Mouse (Mus musculus) G1E (cell line): ENCODE results near the gene Sptbn4. TPM values are rescaled to one million over a fixed set of nuclear protein-coding genes. Genes with fewer than 3 reads are reported as not detected.
A peak's percentile ranks its signal among the peaks of the same experiment; 100 is the strongest.

ENCODE experiments used
- ATAC-seq: 2 replicates; pipeline ENCODE4 v1.8.0; 2016; ENCODE audit warnings: mild to moderate bottlenecking; ENCODE audit not compliant: insufficient number of reproducible peaks, poor library complexity, low FRiP score, severe bottlenecking; ENCODE audit errors: extremely low read depth
- DNase-seq: peaks from one replicate; pipeline ENCODE4 v3.0.0; 2012; ENCODE audit warnings: low spot score
- H3K27me3 ChIP-seq: 2 replicates; pipeline ENCODE4 v1.6.1; 2012; ENCODE audit warnings: mild to moderate bottlenecking, low read length, inconsistent platforms; ENCODE audit not compliant: insufficient read depth
- H3K36me3 ChIP-seq: replicated peaks from 2 replicates; pipeline ENCODE3; 2012; ENCODE audit warnings: mild to moderate bottlenecking, inconsistent platforms
- H3K4me1 ChIP-seq: 2 replicates; pipeline ENCODE4 v1.6.1; 2012; ENCODE audit warnings: low read depth, low read length, inconsistent platforms, mixed read lengths; ENCODE audit not compliant: insufficient read depth
- H3K4me3 ChIP-seq: 2 replicates; pipeline ENCODE4 v1.5.1; 2012; ENCODE audit warnings: low read depth, mild to moderate bottlenecking, inconsistent platforms, low read length, moderate library complexity, mixed read lengths
- H3K9me3 ChIP-seq: replicated peaks from 2 replicates; pipeline ENCODE4 v1.6.1; 2012; ENCODE audit warnings: inconsistent platforms
- CTCF ChIP-seq: IDR thresholded peaks from 2 replicates; pipeline ENCODE4 v1.5.1; 2012; ENCODE audit warnings: low read depth, low read length, inconsistent platforms, mixed read lengths
- GATA1 ChIP-seq: IDR thresholded peaks from 2 replicates; pipeline ENCODE4 v1.6.1; 2012; ENCODE audit warnings: borderline replicate concordance, low read length, inconsistent platforms, mixed read lengths
- GATA2 ChIP-seq: IDR thresholded peaks from 2 replicates; pipeline ENCODE4 v1.6.1; 2012; ENCODE audit warnings: low read depth, low read length, inconsistent platforms, borderline replicate concordance
- POLR2AphosphoS5 ChIP-seq: IDR thresholded peaks from 2 replicates; pipeline ENCODE4 v1.6.1; 2012; ENCODE audit warnings: low read depth, low read length, inconsistent platforms; ENCODE audit not compliant: insufficient replicate concordance
- TAL1 ChIP-seq: conservative IDR thresholded peaks from 2 replicates; pipeline ENCODE4 v1.6.1; 2012; ENCODE audit warnings: low read depth, low read length, inconsistent platforms, mixed read lengths
- polyA plus RNA-seq: library from polyadenylated mRNA; stranded (reverse); fragments of >175 nt; gene quantifications from 2 replicates; pipeline ENCODE4 v1.2.3, GENCODE M21; 2012
- total RNA-seq, 2 experiments: library from RNA; stranded (forward) in 1 of 2; stranded (reverse) in 1 of 2; fragments of 200-1000 nt in 1 of 2; fragments of >200 nt in 1 of 2; fragmentation: Nextera tagmentation in 1 of 2; gene quantifications; 2 replicates each; pipeline ENCODE4 v1.2.3; 2014 to 2017

Gene Sptbn4
- total and polyA plus RNA-seq, 3 experiments = 0.91 to 2.9 (median 1.2) TPM

- H3K4me3 ChIP-seq = no peak overlapping the region
- H3K36me3 ChIP-seq = peaks cover 5% of the 10 kb centered on the region
- no peak for ATAC-seq
- H3K9me3 ChIP-seq = peaks cover 4% of the 10 kb centered on the region
- no peak for DNase-seq
- peaks cover 61% of the 10 kb centered on the region for H3K4me1 ChIP-seq
- TF ChIP-seq GATA1 (no peak), TAL1 (no peak), CTCF (no peak), GATA2 (no peak), POLR2AphosphoS5 (no peak)
- H3K27me3 ChIP-seq = no peaks in the 10 kb centered on the region
Observed at GRCm38 (mm10) chr7:27359162-27359561, 88.3 kb downstream of the Sptbn4 start.

- H3K9me3 ChIP-seq = no peaks in the 10 kb centered on the region
- peaks cover 73% of the 10 kb centered on the region for H3K4me1 ChIP-seq
- DNase-seq (peak; percentile 76), ATAC-seq (peak; percentile 59)
- H3K36me3 ChIP-seq = peaks cover 13% of the 10 kb centered on the region
- TF ChIP-seq GATA2 (no peak), TAL1 (no peak), POLR2AphosphoS5 (no peak), GATA1 (no peak), CTCF (no peak)
- no peaks in the 10 kb centered on the region for H3K27me3 ChIP-seq
- H3K4me3 ChIP-seq = peak overlapping the region; percentile 81
Observed at GRCm38 (mm10) chr7:27357595-27357978, 89.9 kb downstream of the Sptbn4 start.

GRCm38 (mm10) chr7:27356861-27357594 lies 90.5 kb downstream of the Sptbn4 start, which contains the start of gene Gm20479:
Gene Gm20479 (minus strand): TSS chr7:27357419.
- H3K9me3 ChIP-seq = no peaks in the 10 kb centered on the region
- ATAC-seq (no peak), DNase-seq (peak; percentile 36)
- TF ChIP-seq POLR2AphosphoS5 = no peak
- TF ChIP-seq GATA2 = no peak
- no peak for TF ChIP-seq GATA1
- TF ChIP-seq TAL1 = no peak
- no peak for TF ChIP-seq CTCF
- H3K27me3 ChIP-seq = no peaks in the 10 kb centered on the region
- peaks cover 74% of the 10 kb centered on the region for H3K4me1 ChIP-seq
- peaks cover 19% of the 10 kb centered on the region for H3K36me3 ChIP-seq
- H3K4me3 ChIP-seq = peak within 1 kb of the TSS; percentile 81

- Histone ChIP-seq H3K36me3 (peaks cover 26% of the 10 kb centered on the region), H3K4me1 (peaks cover 73% of the 10 kb centered on the region), H3K4me3 (peak overlapping the region; percentile 81; the same call in 1 of the 2 replicates), H3K9me3 (no peaks in the 10 kb centered on the region), H3K27me3 (no peaks in the 10 kb centered on the region)
- ATAC-seq (no peak), DNase-seq (no peak)
- no peak for TF ChIP-seq CTCF
- TF ChIP-seq GATA2 = no peak
- no peak for TF ChIP-seq POLR2AphosphoS5
- TF ChIP-seq GATA1 = no peak
- TF ChIP-seq TAL1 = no peak
Observed at GRCm38 (mm10) chr7:27356248-27356647, 91.2 kb downstream of the Sptbn4 start.

GRCm38 (mm10) chr7:27355745-27356240 lies 91.7 kb downstream of the Sptbn4 start, which contains the start of gene Shkbp1:
Gene Shkbp1 (minus strand): TSS chr7:27356019.
- TF ChIP-seq TAL1 (no peak), GATA2 (no peak), GATA1 (no peak), POLR2AphosphoS5 (no peak), CTCF (no peak)
- peak; percentile 75 for ATAC-seq
- Histone ChIP-seq H3K27me3 (no peaks in the 10 kb centered on the region), H3K36me3 (peaks cover 31% of the 10 kb centered on the region), H3K4me1 (peaks cover 68% of the 10 kb centered on the region), H3K4me3 (peak within 1 kb of the TSS; percentile 81), H3K9me3 (no peaks in the 10 kb centered on the region)
- peak; percentile 96 for DNase-seq

- no peaks in the 10 kb centered on the region for H3K27me3 ChIP-seq
- H3K4me1 ChIP-seq = peaks cover 64% of the 10 kb centered on the region
- H3K4me3 ChIP-seq = peak overlapping the region; percentile 81
- peaks cover 36% of the 10 kb centered on the region for H3K36me3 ChIP-seq
- no peak for TF ChIP-seq TAL1
- TF ChIP-seq CTCF = no peak
- TF ChIP-seq GATA2 = no peak
- TF ChIP-seq GATA1 = no peak
- no peak for TF ChIP-seq POLR2AphosphoS5
- ATAC-seq (no peak), DNase-seq (no peak)
- H3K9me3 ChIP-seq = no peaks in the 10 kb centered on the region
Observed at GRCm38 (mm10) chr7:27355261-27355660, 92.2 kb downstream of the Sptbn4 start.
